Mouse (Mus musculus): ENCODE data around the gene Tex2.
"Not testable (repeated sequence)": the region's sequence is repeated elsewhere in the genome, so short reads cannot be mapped to it uniquely, and the experiment has no call there.

DNA sequence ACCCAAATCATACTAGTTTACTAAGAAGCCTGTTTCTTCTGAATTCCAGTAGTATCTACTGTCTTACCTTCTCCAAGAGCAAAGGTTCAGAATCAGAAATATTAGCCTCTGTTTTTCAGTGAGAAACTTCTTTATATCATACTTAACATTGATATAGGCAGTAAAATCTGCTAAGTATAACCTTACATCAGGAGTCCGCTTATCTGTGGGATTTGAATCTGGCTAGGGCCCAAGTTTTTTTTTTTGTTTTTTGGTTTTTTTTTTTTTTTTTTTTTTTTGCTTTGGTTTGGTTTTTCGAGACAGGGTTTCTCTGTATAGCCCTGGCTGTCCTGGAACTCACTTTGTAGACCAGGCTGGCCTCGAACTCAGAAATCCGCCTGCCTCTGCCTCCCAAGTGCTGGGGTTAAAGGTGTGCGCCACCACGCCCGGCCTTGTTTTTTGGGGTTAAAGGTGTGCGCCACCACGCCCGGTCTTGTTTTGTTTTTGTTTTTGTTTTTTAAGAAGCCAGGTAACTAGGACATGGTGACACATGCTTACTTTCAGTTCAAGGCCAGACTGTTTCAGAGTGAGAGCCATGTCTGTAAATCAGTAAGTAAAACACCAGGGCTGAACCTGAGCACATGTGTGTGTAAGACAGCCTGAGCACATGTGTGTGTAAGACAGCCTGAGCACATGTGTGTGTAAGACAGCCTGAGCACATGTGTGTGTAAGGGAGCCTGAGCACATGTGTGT lies 35.4 kb downstream of the Tex2 start:
- TF ChIP-seq POLR2A (IDR thresholded peaks at IDR 0.05; ENCODE audit: low read depth, low read length); CTCF (conservative IDR thresholded peaks at IDR 0.05; ENCODE audit: insufficient read depth, insufficient read length, low read depth, low read length): not testable (repeated sequence)
